21 mouse cellular contexts compared by ENCODE assay signal in the genomic region with DNA sequence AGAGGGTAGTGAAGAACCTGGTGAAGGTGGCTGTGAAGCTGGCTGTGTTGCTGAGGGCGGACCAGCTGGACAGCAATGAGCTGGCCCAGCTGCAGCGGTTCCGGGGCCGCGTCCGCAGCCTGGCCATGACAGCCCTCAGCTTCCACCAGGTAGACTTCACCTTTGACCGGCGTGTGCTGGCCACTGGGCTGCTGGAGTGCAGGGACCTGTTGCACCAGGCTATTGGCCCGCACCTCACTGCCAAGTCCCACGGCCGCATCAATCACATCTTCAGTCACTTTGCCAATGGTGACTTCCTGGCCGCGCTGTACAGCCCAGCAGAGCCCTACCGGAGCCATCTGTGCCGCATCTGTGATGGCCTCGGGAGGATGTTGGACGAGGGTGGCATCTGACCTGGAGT. TPM values are rescaled to one million over a fixed set of nuclear protein-coding genes. Genes with fewer than 3 reads are reported as not detected.
"Had no signal": no experiment of that assay in that cellular context is flagged by ENCODE, and none has a peak within 500 bp of the region (broad histone marks: within the 10 kb centered on the region; RNA-seq: fewer than 3 reads in every experiment).

No protein-coding gene starts in this region.

- H3K4me3 ChIP-seq: lung, embryonic 15.5 days; megakaryocyte, embryonic 14.5 days; midbrain, embryonic 13.5 days; midbrain, embryonic 15.5 days; neural tube, embryonic 12.5 days had no signal

- H3K9ac ChIP-seq: lung, embryonic 15.5 days; midbrain, embryonic 13.5 days; midbrain, embryonic 15.5 days; neural tube, embryonic 12.5 days had no signal

- ATAC-seq: lung, postnatal 0 days; midbrain, embryonic 13.5 days; midbrain, embryonic 15.5 days had no signal

- H3K4me1 ChIP-seq: midbrain, embryonic 15.5 days had no signal

- H3K27me3 ChIP-seq: lung, embryonic 15.5 days; midbrain, embryonic 13.5 days; midbrain, embryonic 15.5 days; neural tube, embryonic 12.5 days had no signal

- DNase-seq: lung, adult 2 months; lung, postnatal 14 days; lung, postnatal 36 days; retina, postnatal 1 day; right cerebral cortex, adult 18-20 months; right cerebral cortex, postnatal 25 days; right cerebral cortex, postnatal 4 days; spleen, adult 18-20 months; thymus, adult 18-20 months; thymus, postnatal 14 days; thymus, postnatal 36 days had no signal

- H3K27ac ChIP-seq: lung, embryonic 15.5 days; macrophage; midbrain, embryonic 15.5 days; neural tube, embryonic 12.5 days had no signal

- H3K9me3 ChIP-seq: lung, embryonic 15.5 days; megakaryocyte, embryonic 14.5 days; midbrain, embryonic 13.5 days; midbrain, embryonic 15.5 days; neural tube, embryonic 12.5 days had no signal

- H3K4me2 ChIP-seq: lung, embryonic 15.5 days; midbrain, embryonic 11.5 days; midbrain, embryonic 13.5 days; midbrain, embryonic 15.5 days; neural tube, embryonic 12.5 days had no signal

RNA-seq across cellular contexts. Expression of a gene that starts 9.6 kb away (rescaled TPM):
- total RNA-seq: monocyte, adult 5-6 weeks had no signal

RNA-seq across cellular contexts. Expression of a gene that starts 50.1 kb away (rescaled TPM):
- total RNA-seq: monocyte, adult 5-6 weeks had no signal
- polyA plus RNA-seq: midbrain, embryonic 11.5 days; neural tube, embryonic 12.5 days; stomach, embryonic 14.5 days had no signal
